Mouse (Mus musculus) kidney, postnatal 4 days (tissue): ENCODE measurements at regions not wholly inside any gene's neighbourhood (a gene's known extent, or its start where the extent isn't known, plus 50 kb on each side); places are given as distances from the start of the nearest gene placed in this dataset.

Source experiments
- DNase-seq, 2 experiments: peaks; one replicate each; pipeline ENCODE4 v3.0.0; 2021; ENCODE audit warnings: mixed read lengths in 2 of 2

DNA sequence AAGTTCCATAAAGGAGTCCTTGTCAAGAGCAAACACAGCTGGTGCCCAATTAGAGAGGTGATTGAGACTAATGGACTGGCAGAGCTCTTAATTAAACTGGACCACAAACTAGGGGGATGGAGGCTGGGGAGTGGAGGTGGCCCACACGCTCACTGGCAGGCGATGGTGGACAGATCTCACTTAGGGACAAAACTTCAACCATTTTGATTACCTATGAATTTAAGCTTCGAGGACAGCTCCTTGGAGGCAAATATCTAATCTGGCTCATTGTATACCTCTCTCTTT lies 133.8 kb upstream of the Jun start:
- DNase-seq, result no peak

DNA sequence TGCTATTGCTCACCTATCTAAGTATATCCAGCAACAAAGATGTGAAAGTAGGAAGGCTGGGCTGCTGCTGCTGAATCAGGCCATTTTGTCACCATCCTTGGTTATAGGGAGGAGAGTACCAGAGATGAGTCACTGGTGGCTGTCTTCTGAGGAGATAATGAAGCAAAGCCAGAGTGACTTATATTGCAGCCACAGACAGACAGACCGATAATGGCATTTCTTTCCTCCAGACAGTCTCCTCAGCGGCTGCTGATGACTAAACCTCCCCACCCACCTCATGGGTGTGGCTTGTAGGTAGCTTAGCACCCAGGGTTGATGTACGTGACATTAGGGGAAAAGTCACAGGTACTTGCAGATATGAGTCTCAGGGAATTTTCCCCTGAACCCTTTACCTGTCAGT lies 136.1 kb upstream of the Jun start:
- DNase-seq, result no peak

DNA sequence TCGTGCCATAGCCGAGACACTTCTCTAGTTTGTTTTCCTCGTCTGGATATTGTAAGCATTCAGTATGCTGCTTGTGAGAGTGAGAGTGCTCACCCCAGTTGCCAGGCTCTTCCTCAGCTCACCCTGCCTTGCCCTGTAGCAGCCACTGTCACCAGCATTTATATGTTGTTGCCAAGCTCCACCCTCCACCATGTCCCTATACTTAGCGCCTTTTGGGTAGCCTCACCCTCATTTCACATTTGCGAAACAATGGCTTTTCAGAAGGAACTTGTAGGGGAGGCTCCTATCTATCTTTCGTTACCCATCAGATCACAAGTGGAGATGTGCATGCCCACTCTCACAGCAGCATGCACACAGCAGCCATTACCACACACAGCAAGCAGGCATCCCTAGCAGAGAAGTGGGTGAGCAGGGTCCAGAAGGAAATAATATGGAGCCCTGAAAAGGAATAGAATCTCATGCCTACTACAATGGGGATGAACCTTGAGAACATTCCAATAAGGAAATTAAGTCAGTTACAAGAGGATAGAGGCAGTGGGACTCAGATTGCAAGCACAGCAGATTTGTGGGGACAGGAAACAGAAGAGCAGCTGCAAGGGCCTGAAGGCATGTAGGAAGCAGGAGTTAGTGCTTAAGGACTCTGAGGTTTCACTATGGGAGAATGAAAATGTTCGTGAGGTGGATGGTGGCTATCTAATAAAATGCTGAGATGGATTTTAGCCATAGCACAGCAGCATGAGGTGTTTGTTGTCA lies 139.8 kb upstream of the Jun start:
- DNase-seq, result no peak

DNA sequence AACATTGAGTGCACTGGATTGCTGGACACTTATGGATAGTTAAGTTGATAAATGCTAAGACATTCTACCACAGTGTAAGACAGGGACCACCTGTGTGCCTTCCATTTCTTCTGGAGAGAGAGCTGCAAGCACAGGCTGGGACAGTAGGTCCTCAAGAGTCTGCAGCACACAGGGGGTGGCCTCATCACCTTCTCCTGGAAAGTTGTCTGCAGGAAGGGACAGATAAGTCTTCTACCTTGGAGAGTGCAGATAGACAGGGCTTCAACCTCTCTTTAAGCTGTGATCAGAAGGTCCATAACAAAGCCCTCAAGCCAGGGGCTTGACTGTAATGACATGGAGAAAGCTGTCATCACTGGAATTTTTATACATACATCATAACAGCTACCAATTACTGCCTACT lies 140.5 kb upstream of the Jun start:
- no peak for DNase-seq

DNA sequence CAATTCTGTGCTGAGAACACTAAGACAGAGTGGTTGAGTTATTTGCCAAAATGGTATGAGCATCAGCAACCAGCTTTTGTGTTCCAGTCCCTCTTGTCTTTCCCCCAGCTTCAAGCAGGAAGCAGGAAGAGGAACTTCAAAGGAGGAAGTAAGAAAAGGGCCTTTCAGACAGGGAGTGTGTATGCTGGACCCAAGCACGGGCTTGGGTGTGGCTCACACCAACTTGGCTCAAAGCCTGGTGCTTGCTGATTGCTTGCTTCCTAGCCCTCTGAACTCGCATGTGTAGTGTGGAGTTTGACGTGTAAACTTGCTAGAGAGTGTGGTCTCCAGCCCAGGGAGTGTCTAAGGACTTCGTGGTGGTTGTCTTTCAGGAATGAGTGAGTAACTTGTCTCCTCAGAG lies 141.0 kb upstream of the Jun start:
- DNase-seq, result peak; percentile 27 to 57

DNA sequence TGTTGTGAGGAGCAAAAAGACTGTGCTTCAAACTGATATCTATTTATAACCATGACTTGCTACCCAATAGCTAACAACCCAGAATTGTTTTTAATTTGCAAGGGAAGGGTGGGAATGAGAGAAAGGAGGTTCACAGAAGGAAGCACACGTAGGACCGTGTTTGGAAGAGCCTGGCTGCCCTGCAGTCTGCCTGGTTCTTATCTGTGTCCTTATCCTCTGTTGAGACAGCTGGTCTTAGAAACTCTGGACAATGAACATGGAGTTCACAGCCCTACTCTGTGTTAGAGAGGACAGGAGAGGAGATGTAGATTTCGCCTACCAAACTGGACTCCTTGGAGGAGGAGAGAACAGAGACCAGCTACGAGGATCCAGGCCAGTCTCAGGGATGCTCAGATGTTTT lies 141.5 kb upstream of the Jun start:
- DNase-seq, result no peak

DNA sequence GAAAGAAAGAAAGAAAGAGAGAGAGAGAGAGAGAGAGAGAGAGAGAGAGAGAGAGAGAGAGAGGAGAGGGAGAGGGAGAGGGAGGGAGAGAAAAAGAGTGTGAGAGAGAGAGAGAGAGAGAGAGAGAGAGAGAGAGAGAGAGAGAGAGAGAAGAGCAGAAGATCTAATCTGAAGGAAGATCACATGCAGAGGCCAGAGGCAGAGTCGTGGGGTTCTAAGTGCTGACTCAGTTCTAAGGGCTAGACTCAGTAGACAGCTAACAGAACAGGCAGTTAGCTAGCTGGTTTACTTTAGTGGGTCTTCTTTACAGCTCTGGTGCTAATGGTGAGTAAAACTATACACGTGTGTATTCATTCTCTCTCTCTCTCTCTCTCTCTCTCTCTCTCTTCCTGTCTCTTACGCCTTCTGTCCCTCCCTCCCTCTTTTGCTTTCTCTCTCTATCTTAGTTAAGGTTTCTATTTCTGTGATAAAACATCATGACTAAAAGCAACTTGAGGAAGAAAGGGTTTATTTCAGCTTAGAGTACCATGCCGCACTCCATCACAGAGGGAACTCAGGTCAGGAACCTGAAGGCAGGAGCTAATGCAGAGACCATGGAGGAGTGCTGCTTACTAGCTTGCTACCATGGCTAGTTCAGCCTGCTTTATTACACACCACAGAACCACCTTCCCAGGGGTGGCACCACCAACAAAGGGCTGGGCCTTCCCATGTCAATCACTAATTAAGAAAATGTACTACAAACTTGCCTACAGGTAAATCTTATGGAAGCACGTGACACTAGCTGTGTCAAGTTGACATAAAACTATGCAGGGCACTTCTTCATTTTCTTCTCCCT lies 142.8 kb upstream of the Jun start:
- DNase-seq, result no peak

DNA sequence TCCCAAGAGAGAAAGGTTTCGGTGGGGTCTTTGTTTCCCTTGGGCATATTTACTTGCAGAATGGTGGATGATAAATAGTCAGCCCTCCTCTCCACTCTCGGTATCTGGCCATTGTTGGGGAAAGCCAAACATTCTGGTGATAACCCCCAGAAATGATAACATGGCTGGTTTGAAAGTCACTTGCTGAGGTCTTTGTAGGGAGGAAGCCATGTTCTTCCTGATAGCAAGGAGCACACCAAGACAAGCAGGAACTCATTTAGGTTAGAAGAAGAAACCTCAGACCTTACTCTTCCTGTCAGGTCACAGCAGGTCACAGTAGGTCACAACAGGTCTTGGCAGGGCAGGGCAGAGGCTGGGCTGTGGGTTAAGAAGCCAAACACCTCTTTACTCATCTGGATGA lies 144.1 kb upstream of the Jun start:
- DNase-seq, result no peak

DNA sequence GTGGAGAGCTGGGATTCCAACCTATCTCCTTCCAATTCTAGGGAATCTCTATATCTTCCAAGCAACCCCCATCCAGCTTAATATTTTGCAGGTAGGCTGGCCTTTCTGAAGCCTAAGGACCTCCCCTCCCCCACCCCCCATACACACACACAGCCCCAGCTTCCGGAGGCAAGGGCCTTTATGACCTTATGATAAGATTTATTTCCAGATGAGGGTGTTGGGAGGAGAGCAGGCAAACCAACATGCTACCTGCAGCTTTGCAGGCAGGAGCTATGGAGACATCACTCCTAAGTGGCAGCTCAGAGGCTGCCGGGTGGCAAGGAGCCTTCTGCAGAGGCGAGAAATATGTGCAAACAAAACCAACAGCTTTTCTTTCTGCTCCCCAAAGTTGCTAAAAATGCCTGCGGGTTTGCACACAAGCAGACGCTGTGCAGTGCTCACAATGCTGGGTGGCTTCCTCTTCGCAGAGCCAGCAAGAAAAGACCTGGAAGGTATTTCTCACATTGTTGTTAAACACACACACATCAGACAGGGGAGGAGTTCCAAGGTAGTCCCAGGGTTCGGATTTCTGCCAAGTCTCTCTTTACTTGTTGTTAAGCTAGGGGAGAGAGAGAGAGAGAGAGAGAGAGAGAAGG lies 145.2 kb upstream of the Jun start:
- DNase-seq, result no peak

DNA sequence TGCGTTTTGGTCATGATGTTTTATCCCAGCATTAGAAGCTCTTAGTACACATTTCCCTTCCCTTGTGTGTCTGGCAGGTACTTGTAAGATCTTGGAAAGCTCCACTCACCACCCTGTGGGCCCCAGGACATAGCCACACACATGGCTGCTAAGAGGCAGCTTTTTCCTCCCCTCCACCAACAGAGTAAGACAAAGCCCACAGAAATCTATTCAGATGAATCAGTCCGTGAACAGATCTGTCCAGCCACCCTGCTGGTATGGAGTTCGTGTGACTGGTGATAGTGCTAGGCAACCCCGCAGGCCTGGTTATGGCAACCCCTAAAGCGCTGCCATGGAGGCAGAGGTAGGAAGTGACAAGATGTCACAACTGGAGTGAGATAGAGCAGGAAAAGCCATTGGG lies 147.4 kb upstream of the Jun start:
- no peak for DNase-seq

DNA sequence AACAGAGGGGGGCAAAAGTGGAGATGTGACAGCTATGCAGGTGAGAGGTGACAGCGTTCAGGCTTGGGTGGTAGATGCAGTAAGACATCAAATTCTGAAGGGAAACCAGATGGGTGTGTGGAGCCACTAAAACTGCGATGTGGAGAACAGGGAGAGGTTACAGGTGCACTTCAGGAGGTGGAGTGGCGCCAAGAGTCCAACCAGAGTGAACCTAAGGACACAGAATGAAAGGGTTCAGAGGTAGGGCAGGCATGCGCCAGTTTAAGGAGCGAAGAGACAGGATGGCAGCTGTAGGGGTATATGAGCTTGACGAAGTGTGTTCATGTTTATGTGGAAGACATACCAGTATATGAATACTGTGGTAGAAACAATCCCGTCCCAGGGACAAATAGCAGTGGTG lies 148.1 kb upstream of the Jun start:
- DNase-seq, result no peak

DNA sequence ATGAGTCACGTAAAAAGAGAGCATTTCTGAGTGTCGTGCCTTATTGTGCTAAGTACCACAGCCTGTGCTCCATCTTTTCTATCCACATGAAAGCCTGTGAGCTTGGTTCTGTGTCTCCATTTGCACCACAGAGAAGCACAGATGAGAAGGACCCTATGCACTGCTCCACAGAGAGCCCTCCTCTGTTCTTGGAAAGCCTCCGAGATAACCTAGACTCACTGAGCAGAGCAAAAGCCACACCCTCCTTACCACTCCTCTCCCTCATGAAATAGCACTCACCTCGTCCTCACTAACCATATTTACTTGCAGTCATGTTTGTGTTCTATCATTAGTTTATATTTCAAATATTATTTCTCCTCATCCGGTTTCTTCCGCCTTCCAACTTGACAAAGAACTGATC lies 150.5 kb upstream of the Jun start:
- no peak for DNase-seq

DNA sequence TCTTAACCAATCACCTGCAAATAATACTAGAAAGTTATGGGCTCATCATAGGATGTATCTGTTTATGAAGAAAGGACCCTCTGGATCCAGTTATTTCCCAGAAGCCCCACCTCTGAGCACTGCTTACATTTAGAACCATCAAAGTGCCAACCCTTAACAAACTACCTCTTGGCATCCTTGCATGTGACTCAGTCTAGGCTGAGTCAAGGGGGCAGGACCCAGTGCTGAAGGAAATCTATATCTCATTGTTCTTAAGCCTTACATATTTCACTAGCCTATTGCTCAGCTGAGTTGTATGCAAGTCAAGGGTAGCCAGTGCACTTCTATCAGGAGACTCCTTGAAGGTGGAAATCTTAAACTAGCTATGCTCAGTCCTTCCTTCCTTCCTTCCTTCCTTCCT lies 151.6 kb upstream of the Jun start:
- no peak for DNase-seq

DNA sequence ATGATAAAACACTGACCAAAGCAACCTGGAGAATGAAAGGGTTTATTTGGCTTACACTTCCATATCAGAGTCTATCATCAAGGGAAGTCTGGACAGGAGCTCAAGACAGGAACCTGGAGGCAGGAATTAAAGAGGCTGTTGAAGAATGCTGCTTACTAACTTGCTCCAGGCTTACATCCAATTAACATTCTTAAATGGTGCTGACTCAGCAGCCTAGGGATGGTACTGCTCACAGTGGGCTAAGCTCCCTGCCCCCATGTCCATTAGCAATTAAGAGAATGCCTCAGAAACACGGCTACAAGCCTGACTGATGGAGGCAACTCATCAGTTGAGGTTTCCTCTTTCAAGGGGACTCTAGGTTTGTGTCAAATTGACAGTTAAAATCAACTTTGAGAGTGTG lies 153.3 kb upstream of the Jun start:
- no peak for DNase-seq

DNA sequence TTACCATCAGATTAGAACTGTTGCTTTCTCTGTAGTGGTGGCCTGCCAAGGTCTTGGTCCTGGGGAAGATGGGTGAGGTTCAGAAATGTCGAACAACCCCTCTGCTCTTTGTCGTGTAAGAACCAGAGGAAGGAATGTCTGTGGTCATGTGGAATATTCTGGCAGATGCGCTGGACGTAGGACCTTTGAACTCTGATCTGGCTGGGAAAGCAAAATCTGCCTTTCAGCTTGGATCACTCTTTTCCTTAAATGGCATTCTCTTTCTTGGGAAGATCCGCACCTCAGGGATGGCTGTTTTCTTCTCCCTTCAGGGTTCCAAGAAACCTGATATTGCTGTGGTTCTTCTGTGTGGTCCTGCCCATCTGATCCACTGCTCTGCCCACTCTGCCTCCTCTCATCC lies 155.8 kb upstream of the Jun start:
- DNase-seq, result no peak

DNA sequence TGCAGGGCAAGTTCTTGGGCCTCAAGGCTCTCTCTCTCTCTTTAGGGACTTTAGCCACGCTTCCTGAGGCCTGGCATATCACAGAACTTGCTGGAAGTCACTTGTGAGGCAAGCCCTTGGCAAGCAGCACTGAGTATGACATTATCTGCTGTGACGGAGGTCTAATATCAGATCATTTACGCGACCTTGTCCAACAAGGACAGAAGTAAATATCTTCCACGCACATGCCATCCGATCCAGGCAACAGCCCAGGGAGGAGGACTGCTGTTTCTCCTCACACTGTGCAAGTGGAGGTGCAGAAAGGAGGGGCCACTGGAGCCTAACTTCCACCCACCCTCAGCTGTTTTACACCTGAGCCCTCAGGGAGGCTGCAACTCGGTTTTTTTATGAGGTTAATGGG lies 156.8 kb upstream of the Jun start:
- no peak for DNase-seq

DNA sequence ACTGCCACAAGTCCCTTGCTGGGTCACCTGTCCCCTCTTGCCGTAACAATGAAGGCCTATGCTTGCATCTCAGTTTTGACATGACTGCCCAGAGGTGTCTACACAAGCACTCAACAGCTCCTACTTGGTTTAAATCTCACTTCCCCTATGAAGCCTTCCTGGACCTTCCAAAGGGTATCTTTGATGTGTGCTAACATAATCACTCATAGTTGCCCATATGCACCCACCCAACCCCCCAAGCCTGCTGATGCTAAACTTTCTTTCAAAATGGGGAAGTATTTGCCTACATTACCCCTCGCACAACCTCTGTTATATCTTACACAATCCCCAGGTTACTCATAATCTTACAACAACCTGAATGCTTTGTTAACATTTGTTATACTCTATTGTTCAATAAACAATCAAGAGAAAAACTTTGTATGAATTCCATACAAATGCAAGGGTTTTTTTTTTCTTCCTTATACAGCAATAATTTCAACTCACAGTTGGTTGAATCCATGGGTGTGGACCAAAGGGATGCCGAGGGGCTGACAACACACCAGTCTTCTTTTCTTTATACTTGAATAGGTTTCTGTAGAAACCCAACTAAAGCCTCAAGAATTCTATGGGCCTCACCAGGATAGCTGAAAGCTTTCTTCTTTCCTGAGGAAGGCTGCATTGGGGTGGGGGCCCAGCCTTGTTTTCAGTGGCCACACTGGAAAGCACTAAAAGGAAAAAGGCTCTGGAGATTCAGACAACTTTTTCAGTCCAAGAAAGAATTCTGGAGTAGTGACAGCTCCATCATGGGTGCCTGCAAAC lies 157.5 kb upstream of the Jun start:
- DNase-seq, result no peak

DNA sequence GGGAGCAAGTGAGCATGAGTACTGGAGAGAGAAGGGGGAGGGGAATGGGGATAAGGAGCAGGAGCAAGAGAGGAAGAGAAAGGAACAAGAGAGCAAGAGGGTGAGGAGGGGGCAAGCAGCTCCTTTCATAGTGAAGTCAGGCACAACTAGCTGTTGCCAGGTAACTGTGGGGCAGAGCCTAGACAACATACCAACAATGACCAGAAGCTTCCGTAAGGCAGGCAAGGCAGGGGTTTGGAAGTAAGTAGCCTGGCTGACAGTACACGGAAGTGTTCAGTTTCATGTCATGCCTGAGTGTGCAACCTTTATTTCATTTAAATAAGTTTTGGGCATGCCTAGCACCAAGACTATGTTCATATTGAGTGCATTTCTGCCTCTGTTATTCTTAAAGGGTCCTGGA lies 160.5 kb upstream of the Jun start:
- no peak for DNase-seq

DNA sequence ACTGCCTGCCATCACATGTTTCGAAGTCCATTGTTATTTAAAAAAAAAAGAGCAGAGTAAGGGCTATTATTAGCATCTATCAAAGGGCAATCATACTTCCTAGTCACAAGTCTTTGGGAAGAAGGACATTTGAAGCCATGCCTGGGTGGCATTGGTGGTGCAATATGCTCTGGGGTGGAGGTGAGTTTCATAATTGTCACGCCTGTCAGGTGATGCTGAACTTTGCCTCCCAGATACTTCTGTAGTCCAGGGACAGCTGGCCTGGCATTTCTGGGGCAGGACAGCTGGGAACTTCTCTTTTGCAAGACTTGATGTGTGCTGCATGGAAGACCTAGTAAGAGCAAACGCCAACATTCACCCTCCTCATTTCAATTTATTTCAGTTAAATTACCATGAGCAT lies 161.0 kb upstream of the Jun start:
- no peak for DNase-seq

DNA sequence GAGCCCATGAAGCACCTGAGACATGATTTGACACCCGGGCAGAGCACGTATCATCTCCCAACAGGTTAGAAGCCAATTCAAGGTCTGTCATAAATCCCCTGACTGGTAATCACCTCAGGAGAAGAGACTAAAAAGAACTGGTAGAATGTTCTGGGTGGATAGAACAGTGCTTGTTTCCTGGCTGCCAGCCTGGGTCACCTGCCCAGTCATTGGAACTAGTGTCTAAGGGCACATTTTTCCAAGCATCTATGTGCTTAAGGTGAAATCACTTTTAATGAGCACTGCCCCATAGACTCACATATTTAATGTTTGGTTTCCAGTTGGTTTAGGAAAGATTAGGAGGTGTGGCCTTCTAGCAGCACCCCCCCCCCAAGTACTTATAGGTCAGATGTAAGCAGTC lies 162.0 kb upstream of the Jun start:
- no peak for DNase-seq

DNA sequence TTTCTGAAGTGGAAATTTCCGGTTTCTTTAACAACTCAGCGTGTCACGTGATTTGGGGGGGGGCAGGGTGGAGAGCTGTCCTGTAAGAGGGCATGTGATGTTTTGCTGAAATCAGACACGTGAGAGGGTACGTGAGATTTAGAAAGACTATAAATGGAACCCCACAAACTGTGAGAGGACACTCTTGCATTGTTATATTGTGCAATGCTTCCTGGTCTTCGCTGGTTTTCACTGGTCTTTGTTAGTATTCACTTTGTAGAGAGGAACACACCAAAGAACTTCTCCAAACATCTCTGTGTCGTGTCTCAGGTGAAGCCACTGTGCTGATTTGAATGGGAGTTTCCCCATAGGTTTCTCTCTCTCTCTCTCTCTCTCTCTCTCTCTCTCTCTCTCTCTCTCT lies 163.2 kb upstream of the Jun start:
- DNase-seq, result no peak

DNA sequence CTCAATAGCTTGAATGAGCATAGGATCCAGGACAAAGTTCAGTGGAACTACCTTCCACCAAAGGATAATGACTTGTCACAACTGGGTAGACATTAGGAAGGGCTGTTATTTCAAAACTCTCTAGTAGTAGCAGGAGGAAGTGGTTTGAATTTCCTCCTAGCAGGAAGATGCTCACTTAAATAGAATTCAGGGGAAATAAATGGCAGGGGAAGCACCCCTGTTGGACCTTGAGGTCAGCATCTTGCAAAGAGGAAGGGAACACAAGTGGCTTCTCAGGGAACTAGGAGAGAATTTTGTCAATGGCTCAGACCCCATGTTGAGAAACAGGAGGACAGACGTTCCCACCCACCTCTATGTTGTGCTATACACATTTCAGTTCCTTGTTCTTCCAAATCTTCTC lies 178.4 kb upstream of the Jun start:
- DNase-seq, result no peak

DNA sequence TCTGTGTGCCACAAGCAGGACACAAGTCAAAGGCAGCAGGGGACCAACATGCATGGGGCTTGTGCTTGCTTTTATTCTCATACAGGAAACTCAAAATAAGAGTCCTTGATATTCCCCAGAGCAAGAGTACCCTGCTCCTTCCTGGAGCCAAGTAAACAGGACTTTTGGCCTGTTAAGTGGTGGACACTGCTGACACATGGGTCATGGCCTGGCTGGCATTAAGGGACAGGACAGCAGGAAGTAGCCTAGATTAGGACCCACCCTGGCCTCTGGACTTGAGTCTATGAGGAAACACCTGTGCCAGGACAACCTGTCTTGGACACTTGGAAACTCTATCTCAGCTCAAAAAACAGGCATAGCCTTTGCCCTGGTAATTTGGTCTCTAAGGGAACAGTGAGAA lies 181.0 kb upstream of the Jun start:
- no peak for DNase-seq
